Mouse (Mus musculus) liver, postnatal 0 days (tissue): Measurements from ENCODE around the gene Gm48551. TPM values are rescaled to one million over a fixed set of nuclear protein-coding genes. Genes with fewer than 3 reads are reported as not detected.
A peak's percentile ranks its signal among the peaks of the same experiment; 100 is the strongest.

Experiments used
- ATAC-seq: fragments of 200-750 bp; cut with Nextera tagmentation; 2 replicates; pipeline ENCODE4 v1.8.0; 2017; ENCODE audit warnings: mild to moderate bottlenecking, moderate library complexity
- DNase-seq: peaks from one replicate; pipeline ENCODE4 v3.0.0-alpha.2; 2016
- H3K27ac ChIP-seq: fragments of 300-500 bp; sonication (generic); 2 replicates; pipeline ENCODE4 v1.5.1; 2014; ENCODE audit warnings: antibody characterized with exemption, moderate library complexity, mild to moderate bottlenecking, low read depth
- H3K27me3 ChIP-seq: fragments of 300-500 bp; sonication (generic); 2 replicates; pipeline ENCODE4 v1.6.1; 2014; ENCODE audit warnings: low read length, control low read depth, mixed read lengths; ENCODE audit not compliant: insufficient read depth
- H3K36me3 ChIP-seq: fragments of 300-500 bp; sonication (generic); replicated peaks from 2 replicates; pipeline ENCODE4 v1.6.1; 2014; ENCODE audit warnings: mild to moderate bottlenecking, control low read depth, low read length, moderate library complexity, mixed read lengths; ENCODE audit not compliant: insufficient read depth
- H3K4me1 ChIP-seq: fragments of 300-500 bp; sonication (generic); 2 replicates; pipeline ENCODE4 v1.6.1; 2014; ENCODE audit warnings: antibody characterized with exemption, mild to moderate bottlenecking, control low read depth; ENCODE audit not compliant: insufficient read depth
- H3K4me2 ChIP-seq: fragments of 300-500 bp; sonication (generic); 2 replicates; pipeline ENCODE4 v1.6.1; 2014; ENCODE audit warnings: low read depth, mild to moderate bottlenecking, low read length, moderate library complexity, mixed read lengths
- H3K4me3 ChIP-seq: fragments of 300-500 bp; sonication (generic); 2 replicates; pipeline ENCODE4 v1.5.1; 2014; ENCODE audit warnings: low read depth, low read length
- H3K9ac ChIP-seq: fragments of 300-500 bp; sonication (generic); replicated peaks from 2 replicates; pipeline ENCODE4 v1.6.1; 2014; ENCODE audit warnings: mild to moderate bottlenecking, moderate library complexity
- H3K9me3 ChIP-seq: fragments of 300-500 bp; sonication (generic); 2 replicates; pipeline ENCODE4 v1.6.1; 2016; ENCODE audit warnings: mild to moderate bottlenecking, control low read depth, low read length, mixed read lengths
- CTCF ChIP-seq: sonication (generic); IDR thresholded peaks from 2 replicates; pipeline ENCODE4 v1.5.1; 2016; ENCODE audit warnings: antibody characterized with exemption, low read depth
- EP300 ChIP-seq: IDR thresholded peaks from 2 replicates; pipeline ENCODE4 v1.6.1; 2016; ENCODE audit warnings: antibody characterized with exemption, low read depth, mild to moderate bottlenecking
- WGBS: fragments of 180-500 bp; shearing (Covaris S2); extraction: QIAGEN DNeasy Blood & Tissue Kit; methylation state at CpG from one replicate; pipeline ENCODE4 v1.1.7; 2014; ENCODE audit not compliant: insufficient replicate concordance; 5-methylcytosine and 5-hydroxymethylcytosine counted together
- polyA plus RNA-seq: library from polyadenylated mRNA; unstranded; fragments of >200 nt; fragmentation: Nextera tagmentation; extraction: Ambion mirVana; gene quantifications from 2 replicates; pipeline ENCODE4 v1.2.1, GENCODE M21; 2015

The Gm48551 gene
- polyA plus RNA-seq, 1 experiment from 2014 or later, result 0.70 TPM

GRCm38 (mm10) chr10:81363436-81364346 is 20.6 kb upstream of the Gm48551 start:
- 68% methylated on average over 54 of the region's 54 CpGs for WGBS
- Histone ChIP-seq H3K4me1 (peaks cover 60% of the 10 kb centered on the region), H3K36me3 (peaks cover 63% of the 10 kb centered on the region), H3K27me3 (no peaks in the 10 kb centered on the region), H3K27ac (peak overlapping the region; percentile 78), H3K9me3 (no peaks in the 10 kb centered on the region), H3K4me2 (peak overlapping the region; percentile 34; the same call in 1 of the 2 replicates), H3K9ac (0 out of 2 replicates have a peak overlapping the region, but pooled peaks have one; percentile 26), H3K4me3 (no peak overlapping the region)
- DNase-seq, result peak; percentile 59
- TF ChIP-seq CTCF (no peak), EP300 (no peak)
- no peak for ATAC-seq

- ATAC-seq, result no peak
- H3K4me3 ChIP-seq, result no peak overlapping the region
- peaks cover 50% of the 10 kb centered on the region for H3K4me1 ChIP-seq
- TF ChIP-seq EP300 (no peak), CTCF (no peak)
- DNase-seq, result peak; percentile 45
- no peak overlapping the region for H3K27ac ChIP-seq
- H3K9me3 ChIP-seq, result no peaks in the 10 kb centered on the region
- H3K9ac ChIP-seq, result no peak overlapping the region
- WGBS, result 59% methylated on average over 28 of the region's 28 CpGs
- 0 out of 2 replicates have a peak overlapping the region, but pooled peaks have one; percentile 34 for H3K4me2 ChIP-seq
- peaks cover 73% of the 10 kb centered on the region for H3K36me3 ChIP-seq
- H3K27me3 ChIP-seq, result no peaks in the 10 kb centered on the region
Measured at GRCm38 (mm10) chr10:81364666-81365065, 19.6 kb upstream of the Gm48551 start.

- Histone ChIP-seq H3K9me3 (no peaks in the 10 kb centered on the region), H3K9ac (no peak overlapping the region), H3K4me3 (no peak overlapping the region), H3K27me3 (no peaks in the 10 kb centered on the region), H3K36me3 (peaks cover 76% of the 10 kb centered on the region), H3K27ac (0 out of 2 replicates have a peak overlapping the region, but pooled peaks have one; percentile 50), H3K4me2 (no peak overlapping the region), H3K4me1 (peaks cover 50% of the 10 kb centered on the region)
- DNase-seq (peak; percentile 42), ATAC-seq (no peak)
- WGBS, result 49% methylated on average over 4 of the region's 4 CpGs
- TF ChIP-seq EP300, result no peak
Measured at GRCm38 (mm10) chr10:81365073-81365472, 19.2 kb upstream of the Gm48551 start.

- no peaks in the 10 kb centered on the region for H3K27me3 ChIP-seq
- WGBS, result 37% methylated on average over 12 of the region's 12 CpGs
- no peak for ATAC-seq
- H3K4me2 ChIP-seq, result no peak within 1 kb of the TSS
- peak; percentile 44 for DNase-seq
- H3K9ac ChIP-seq, result no peak within 1 kb of the TSS
- H3K4me1 ChIP-seq, result peaks cover 47% of the 10 kb centered on the region
- peaks cover 79% of the 10 kb centered on the region for H3K36me3 ChIP-seq
- TF ChIP-seq CTCF, result no peak
- no peak for TF ChIP-seq EP300
- H3K4me3 ChIP-seq, result no peak within 1 kb of the TSS
- peak within 1 kb of the TSS; percentile 50; the same call in 1 of the 2 replicates for H3K27ac ChIP-seq
- no peaks in the 10 kb centered on the region for H3K9me3 ChIP-seq
Measured at GRCm38 (mm10) chr10:81365672-81366476, 18.4 kb upstream of the Gm48551 start, which contains the start of gene 4930404N11Rik. TSS of gene 4930404N11Rik (minus strand) at chr10:81365816.

GRCm38 (mm10) chr10:81366477-81367206 is 17.6 kb upstream of the Gm48551 start:
- no peak for TF ChIP-seq CTCF
- no peak for TF ChIP-seq EP300
- no peak overlapping the region for H3K4me2 ChIP-seq
- H3K4me1 ChIP-seq, result peaks cover 42% of the 10 kb centered on the region
- ATAC-seq (no peak), DNase-seq (no peak)
- H3K27ac ChIP-seq, result peak overlapping the region; percentile 50; the same call in 1 of the 2 replicates
- no peaks in the 10 kb centered on the region for H3K9me3 ChIP-seq
- peaks cover 79% of the 10 kb centered on the region for H3K36me3 ChIP-seq
- no peak overlapping the region for H3K4me3 ChIP-seq
- 63% methylated on average over 6 of the region's 6 CpGs for WGBS
- H3K27me3 ChIP-seq, result no peaks in the 10 kb centered on the region
- no peak overlapping the region for H3K9ac ChIP-seq
